Mouse (Mus musculus) thymus, postnatal 0 days (tissue): ENCODE data around the gene F5. TPM values are rescaled to one million over a fixed set of nuclear protein-coding genes. Genes with fewer than 3 reads are reported as not detected.

Experiments
- DNase-seq: peaks from one replicate; pipeline ENCODE4 v3.0.0-alpha.2; 2015; ENCODE audit warnings: low spot score
- polyA plus RNA-seq: library from polyadenylated mRNA; unstranded; fragments of >200 nt; fragmentation: Nextera tagmentation; extraction: Ambion mirVana; gene quantifications from 2 replicates; pipeline ENCODE4 v1.2.1, GENCODE M21; 2015

Gene F5
- polyA plus RNA-seq, 1 experiment from 2014 or later = 0.07 TPM

DNA sequence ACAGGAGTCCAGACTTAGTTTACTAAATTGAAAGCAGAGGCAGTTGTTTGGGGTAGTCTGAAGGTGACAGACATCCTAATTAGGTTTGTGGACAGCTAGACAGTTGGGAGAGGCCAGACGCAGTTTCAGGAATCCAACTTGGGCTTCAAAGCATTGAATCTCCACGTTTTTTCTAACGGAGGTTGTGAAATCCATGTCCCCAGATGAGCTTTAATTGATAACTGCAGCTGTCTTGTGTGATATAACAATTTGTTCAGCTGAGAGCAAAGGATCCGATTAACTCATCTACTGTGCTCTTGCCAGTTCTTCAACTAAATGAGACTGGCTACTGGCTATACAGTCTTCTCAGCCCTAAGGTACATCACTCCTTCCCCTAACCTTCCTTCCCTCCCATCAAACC lies 6.9 kb downstream of the F5 start:
- no peak for DNase-seq

DNA sequence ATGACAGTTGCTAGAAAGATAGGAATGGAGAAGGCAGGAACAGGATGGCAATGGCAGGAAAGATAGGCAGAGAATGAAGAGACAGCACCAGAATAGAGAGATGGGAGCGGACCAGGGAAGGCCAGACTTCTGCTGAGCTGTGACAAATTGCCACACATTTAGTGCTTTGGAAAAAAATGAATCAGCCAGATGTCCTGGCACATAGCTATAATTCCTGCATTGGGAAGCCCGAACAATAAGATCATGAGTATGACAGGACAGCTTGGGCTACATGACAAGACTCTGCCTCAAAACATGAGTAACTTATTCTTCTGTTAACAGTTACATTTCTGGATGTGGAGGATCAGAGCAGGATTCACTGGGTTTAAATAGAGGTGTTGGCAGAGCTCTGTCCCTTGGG lies 8.1 kb downstream of the F5 start:
- no peak for DNase-seq

DNA sequence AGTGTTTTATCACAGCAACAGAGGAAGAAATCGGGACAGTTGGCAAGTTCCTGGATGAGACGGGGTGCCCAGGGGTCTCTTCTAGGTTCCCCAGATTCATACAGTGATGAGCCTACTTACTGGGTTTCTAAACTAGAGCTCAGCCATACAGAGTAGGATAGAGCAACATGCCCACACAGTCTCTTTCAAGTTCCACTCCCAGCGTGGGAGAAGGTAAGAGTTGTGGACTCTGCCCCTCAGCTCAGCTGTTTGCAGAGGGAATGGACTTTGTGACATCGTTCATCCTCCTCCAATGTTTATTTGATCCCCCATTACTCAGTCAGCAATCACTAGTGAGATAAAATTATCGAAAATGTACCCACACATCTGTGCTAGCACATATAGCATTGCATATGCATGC lies 11.1 kb downstream of the F5 start:
- no peak for DNase-seq

DNA sequence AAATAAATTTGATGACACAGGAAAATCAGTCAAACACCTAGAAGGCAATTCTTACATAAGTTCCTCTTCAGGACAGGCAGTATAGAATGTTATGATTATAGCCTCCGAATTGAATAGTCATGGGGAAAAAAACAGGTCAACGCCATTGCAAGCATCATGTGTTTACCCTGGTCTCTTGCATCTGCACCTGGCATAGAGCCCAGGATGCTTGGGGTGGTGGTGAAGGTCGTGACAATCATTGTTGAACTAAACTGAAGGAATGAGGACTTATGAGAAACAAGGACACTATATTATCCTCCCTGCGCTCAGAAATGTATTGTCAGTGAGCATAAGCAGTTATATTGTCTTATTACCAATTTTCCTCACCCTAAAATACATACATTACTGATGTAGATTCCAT lies 17.2 kb downstream of the F5 start:
- no peak for DNase-seq

DNA sequence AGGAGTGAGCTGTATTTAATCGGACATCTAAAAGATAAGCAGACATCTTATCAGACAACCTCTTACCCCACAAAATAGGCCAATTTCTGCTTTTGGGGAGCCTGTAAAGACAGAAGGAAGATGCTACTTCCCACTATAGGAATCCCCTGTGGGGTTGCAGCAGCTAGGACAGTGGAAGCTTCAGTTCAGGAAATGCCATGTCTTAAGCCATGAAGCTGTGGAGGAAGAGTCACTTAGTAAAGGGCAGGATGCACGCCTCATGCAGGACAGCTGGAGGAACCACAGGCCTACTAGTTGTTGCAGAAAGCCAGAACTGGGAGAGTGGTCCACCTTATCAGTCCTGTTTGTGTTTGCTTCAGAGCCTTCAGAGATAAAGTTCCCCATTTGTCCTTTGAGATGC lies 18.8 kb downstream of the F5 start:
- DNase-seq = no peak

DNA sequence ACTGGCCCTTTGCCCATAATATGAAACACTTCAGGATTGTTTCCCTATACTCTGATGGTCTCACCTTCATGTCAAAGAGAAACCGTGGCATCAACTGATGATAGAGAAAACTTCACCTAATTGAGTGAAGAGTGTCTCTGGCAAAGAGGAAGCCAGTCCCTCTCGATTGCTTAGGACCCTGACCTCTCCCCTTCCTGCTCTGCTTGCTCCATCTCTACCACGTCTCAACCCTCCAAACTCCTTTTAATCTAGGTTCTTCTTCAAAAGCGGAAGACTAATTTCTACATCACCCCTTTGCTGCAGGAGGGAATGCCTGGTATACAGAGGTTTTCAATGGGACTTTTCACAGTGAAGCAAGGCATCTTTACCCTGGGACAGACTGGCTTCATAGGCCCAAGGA lies 21.5 kb downstream of the F5 start:
- no peak for DNase-seq

DNA sequence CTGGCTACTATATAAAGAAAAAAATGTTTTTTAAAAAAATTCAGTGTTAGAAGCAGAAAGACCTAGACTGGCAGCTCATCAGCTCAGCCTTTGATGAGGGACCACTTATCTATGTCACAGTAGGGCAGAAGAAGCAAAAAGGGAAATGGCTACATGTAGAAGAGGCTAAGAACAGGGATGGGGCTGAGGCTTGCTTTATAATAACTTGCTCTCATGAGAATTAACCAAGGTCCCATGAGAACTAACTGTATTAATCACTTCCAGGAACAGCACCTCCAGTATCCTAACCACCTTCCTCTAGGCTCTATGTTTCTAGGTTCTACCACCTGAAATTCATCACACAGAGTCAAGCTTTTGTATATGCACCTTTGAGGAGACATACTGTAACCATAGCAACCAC lies 25.2 kb downstream of the F5 start:
- no peak for DNase-seq

DNA sequence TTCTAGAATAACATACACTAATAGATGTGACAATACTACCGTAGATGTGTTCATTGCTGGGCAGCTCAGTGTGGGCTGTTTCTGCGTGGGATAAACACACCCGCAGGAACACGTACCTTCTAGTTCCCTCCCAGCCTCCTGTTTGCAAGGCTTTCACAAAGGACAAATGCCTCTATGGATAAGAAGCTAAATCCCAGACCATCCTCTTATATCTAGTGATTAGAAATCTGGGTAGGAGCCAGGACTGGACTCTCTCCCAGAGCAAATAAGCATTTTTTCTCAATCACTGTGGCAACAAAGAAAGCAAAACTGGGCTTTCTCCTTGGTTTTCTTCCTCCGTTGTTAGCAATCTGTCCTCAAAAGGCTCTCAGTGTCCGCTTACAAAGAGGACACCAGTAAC lies 26.8 kb downstream of the F5 start:
- DNase-seq = no peak

DNA sequence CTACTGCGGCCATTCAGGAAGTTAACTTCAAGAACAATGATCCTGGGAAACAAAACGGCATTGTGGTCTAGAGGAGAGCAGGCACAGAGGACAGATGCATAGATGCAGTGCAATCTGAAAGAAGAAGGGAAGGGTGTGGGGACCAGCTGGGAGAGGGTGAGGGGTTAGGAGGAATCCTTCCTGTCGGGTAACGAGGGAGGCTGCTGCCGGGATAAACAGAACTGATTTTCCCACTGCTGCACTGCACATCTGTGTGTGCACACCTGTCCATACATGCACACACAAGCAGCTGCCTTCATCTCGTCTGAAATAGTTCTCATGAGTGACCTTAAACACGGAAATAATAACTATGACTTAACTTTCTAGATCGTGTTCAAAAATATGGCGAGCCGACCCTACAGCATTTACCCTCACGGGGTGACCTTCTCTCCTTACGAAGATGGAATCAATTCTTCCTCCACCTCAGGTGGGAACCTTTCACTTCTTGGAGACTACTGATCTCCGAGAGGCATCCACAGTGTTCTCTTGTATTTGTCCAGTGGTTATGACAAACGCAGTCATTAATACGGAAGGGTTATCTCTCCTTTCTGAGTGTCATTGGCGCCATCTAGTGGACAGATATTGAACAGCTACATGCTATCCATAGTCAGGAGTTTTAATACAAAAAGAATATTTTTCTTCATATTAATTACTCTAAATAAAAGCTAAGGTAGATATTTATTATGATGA lies 32.7 kb downstream of the F5 start:
- peak; percentile 67 for DNase-seq

DNA sequence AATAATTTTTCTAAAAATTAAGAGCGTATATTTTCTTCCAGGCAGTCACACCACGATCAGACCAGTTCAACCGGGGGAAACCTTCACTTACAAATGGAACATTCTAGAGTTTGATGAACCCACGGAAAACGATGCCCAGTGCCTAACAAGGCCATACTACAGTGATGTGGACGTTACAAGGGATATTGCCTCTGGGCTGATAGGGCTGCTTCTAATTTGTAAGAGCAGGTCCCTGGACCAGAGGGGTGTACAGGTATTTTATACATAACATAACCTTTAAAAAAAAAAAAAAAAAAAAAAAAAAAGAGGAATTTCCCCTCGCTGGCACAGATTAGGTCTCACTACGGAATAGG lies 33.2 kb downstream of the F5 start:
- DNase-seq = no peak

DNA sequence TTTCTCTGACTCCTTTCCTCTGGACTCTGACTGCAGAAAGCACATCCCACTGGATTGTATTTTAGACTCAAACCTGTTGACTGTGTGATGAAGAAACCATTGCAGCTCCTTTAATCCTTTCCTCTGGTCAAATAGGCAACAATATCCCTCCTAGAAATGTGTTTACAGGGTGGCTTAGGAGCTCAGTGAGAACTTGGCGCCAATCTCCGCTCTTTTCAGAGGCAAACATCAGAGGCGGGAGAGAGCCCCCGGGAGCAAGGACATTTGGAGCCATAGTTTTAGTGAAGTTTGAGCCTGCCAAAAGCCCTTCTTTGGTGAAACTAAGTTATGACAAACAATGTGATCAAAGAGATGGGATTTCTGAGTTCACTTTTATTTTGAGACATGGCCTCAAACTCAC lies 33.7 kb downstream of the F5 start:
- DNase-seq = no peak

DNA sequence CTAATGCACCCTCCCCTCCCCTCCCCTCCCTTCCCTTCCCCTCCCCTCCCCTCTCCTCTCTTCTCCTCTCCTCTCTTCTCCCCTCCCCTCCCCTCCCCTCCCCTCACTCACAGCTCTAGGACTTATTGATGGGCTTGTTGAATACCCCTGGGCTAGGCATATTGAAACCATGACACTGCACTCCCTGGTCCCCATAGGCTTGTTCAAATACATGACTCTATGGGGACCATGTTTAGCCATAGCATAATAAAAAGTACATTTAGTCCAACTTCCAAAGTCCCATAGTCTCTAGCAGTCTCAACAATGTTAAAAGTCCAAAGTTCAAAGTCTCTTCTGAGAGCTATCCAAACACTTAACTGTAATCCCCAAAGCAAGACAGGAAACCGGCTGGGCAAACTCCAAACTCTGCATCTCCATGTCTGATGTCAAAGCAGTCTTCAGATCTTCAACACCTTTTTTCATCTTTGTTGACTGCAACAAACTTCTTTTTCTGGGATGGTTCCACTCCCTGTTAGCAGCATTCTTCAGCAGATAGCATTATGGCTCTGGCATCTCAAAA lies 35.4 kb downstream of the F5 start:
- no peak for DNase-seq

DNA sequence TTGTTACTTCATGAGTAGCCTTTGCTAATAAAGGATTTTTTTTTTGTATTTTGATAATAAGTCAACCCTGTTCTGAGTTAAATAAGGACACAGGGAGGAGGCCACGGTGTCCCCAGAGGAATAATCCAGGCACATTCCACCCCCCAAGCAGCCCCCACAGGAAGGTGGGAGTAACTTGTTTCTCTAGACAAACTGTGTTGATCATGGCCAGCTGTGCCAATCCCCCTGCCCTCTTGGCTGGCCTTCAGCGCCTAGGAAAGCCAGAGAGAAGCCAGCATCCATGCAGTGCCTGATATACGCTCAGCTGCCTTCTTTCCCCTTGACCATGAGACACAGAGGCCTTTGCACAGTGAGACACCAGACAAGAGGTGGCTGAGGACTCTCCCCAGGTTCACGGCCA lies 47.9 kb downstream of the F5 start:
- DNase-seq = no peak

DNA sequence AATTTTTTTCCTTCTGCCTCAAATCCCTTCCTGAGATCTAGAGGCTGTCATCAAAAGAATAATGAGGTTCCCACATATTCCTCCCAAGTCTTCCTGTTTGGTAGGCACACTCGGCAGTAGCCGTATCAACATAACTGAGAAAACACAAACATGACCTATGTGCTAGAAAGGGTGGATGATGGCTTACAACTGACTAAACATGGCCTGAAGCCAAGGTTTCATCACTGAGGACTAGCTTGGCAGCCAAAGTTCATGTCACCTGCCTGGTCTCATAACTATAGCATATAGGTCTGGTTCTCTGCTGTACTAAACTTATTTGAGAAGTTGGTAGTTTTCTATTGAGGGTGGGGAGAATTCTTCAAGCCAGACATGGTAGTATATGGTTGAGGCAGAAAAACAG lies 56.8 kb downstream of the F5 start:
- DNase-seq = no peak

DNA sequence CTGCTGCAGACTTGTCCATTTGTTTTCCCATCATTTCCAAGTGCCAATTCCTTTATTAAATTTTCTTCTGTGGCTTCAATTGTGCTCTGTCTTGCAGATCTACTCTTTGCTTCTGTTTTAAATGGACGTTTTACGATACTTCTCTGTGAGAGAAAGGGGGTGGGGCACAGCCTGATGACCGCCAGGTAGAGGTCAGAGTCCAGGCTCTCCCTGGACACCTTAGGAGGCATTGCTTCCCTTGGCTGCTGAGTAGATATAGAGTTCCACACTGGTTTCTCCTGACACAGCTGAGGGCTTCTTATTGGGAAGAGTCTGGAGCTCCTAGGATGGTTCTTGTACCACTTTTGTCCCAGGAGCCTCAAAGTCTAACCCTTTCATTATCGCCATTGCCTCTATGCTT lies 59.3 kb downstream of the F5 start:
- no peak for DNase-seq

DNA sequence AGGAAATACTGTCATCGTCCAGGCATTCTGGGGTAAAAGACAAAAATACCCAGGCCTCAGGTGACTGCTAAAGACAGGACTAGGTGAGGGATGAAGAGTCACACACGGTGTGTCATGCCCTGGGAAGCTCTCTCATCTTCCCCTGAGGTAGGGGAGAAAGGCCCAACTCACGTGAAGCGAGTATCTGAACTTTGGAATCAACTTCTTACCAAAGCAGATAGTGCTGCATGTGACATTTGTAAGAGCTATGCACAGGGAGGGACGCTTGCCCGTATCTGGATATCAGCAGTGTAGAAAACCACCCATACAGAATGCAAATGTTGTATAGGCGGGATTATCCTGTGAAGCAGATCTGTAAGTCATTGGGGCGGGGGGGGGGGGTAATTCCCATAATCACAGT lies 61.0 kb downstream of the F5 start:
- no peak for DNase-seq

DNA sequence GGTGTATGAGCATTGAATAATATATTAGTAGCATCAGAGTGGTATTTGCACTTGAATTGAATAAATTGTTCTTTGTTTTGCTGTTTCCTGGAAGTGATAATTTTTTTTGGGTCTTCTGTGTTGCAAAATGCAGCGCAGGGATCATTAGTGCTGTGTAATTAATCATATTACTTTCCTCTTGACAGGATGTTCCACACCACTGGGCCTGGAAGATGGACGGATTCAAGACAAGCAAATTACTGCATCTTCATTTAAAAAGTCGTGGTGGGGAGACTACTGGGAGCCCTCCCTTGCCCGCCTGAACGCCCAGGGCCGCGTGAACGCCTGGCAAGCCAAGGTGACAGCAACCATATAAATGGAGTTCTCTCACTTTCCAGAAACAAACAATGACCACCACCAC lies 62.6 kb downstream of the F5 start:
- no peak for DNase-seq

DNA sequence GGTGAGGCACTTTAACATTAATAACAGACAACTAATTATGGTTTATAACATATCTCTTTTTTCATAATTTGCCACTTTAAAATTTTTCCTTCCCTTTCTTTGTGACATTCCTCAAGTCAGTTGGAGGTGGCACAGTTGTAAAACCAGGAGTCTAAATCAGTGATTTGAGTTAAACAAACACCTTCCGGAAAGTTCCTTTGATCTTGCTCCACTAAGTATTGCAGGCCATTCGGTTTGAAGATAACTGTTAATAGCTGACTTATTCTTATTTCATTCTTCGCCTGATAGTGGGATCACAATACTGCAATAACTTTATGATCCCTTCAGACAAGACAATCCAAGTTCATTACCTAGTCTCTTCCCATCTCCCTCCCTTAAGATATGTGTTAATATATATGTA lies 63.5 kb downstream of the F5 start:
- DNase-seq = no peak

DNA sequence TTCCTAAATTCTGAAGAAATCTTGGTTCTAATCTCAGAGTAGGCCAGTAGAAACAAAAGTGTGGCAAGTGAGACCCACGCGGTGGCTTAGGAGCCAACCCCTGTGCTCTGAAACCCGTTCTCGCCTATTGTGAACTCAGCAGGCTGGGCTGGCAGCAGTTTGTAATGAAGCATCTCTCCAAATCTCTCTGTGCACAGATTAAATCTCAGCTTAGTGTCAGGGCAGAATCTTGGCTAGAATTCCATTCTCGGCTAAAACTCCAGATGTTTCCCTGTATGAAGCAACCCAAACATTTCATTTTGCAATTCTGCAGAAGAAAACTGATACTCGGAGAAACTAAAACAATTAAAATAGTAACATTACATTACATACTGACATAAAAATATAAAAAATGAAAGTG lies 63.9 kb downstream of the F5 start:
- no peak for DNase-seq

DNA sequence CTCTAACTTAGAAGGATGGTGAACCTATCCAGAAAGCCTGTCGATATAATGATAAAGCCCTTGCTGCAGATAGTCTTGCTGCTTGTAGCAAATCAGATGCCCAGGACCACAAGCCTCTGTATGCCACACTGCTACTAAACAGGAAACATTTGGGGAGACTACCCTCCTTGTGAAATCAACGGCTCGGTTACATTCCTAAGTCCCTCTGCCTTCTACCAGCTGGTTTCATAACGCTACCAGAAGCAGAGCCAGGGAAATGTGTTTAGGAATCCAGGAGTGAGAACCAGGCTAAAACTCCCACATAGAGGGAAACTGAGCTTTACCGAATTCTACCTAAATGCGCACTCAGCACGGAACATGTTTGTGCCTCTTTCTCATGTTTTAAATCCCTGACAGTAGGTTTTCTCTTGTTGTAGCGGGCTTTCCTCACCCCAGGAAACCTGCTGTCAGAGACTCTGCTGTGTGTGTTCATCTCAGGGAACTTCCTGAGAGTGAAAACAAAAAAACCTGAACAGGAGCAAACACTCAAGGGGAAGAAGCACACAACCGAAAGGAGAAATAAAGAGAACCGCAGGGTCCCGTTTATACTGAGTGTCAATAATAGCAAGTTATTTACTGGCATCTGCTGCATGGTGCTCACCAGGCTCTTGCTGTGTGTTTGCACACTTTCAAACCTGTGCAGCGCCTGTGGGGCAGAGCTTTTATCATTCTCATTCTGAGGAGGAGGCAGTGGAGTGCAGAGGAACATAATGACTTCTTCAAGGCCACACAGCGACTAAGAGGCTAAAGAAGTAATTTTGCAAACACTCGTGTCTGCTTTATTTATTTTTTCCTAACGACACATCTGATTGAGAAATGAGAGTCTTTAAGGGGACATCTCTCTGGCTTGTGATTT lies 66.4 kb downstream of the F5 start:
- DNase-seq = peak; percentile 13

DNA sequence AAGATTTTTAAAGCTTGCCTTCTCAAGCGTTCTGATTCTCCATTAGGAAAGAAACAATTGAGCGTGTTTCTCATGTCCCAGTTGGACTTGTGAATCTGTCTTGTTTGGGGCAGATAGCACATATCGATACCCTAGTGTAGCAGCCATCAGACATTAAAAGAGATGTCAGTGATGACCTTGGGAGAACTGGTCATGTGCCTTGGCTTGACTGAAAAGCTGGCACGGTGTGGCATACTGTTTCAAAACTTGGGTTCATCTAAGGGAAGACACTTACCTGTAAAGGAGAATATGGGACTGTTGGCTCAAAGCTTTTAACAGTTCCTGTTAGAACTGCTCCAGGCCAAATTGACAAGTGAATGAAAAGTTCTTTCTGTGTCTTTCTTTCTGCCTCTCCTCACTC lies 68.6 kb downstream of the F5 start:
- no peak for DNase-seq

DNA sequence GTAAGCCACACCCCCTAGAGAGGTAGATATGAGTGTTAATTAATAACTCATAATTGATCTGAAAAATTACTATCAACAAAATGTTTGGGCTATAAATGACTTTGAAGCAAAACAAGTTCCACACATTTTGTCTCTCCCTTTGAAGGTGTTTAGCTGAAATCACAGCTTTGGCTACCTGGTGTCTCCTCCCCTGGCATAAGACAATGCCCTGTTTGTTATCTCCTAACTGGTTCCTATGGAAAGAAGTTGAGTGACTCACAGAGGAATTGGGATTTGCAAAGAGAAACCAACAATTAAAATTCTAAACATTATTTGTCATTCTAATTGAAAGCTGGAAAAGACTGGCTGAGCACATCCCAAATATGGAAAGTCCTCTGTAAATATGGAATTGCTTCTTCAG lies 71.5 kb downstream of the F5 start:
- DNase-seq = no peak
